Mouse (Mus musculus): ENCODE measurements around the gene Nupl1. TPM values are rescaled to one million over a fixed set of nuclear protein-coding genes. Genes with fewer than 3 reads are reported as not detected.

Nupl1 gene
- polyA plus RNA-seq, 1 experiment = not detected

DNA sequence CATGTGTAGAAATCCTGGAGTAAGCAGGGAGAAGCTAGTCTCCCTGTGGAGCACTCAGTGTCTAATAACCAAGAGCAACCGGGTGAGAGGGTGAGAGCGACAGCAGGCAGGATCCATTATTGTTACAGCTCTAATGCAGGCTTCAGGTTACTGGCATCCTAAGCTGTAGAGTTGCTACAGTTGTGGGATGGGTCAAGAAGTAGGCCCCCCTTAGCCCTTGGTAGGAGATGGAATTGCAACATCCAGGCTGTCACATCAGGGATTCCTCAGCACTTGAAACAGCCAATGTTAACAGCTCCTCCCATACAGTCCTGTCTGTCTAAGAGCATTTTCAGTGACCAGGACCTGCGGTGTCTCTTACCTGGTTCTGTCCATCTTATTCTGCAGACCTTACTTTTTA is 5.1 kb upstream of the Nupl1 start:
- Histone ChIP-seq H3K4me3 (ENCODE audit: insufficient read depth, low read depth, low read length) (no peak overlapping the region), H3K27ac (replicated peaks; ENCODE audit: low read depth, low read length) (no peak overlapping the region), H3K4me1 (ENCODE audit: control insufficient read depth, insufficient read depth, insufficient read length, low read length) (no peaks in the 10 kb centered on the region)

- Histone ChIP-seq H3K4me1 (ENCODE audit: control insufficient read depth, insufficient read depth, insufficient read length, low read length) (no peaks in the 10 kb centered on the region), H3K27ac (replicated peaks; ENCODE audit: low read depth, low read length) (no peak overlapping the region), H3K4me3 (ENCODE audit: insufficient read depth, low read depth, low read length) (no peak overlapping the region)
Observed at GRCm38 (mm10) chr14:60254774-60255173, 3.5 kb upstream of the Nupl1 start.

- Histone ChIP-seq H3K27ac (replicated peaks; ENCODE audit: low read depth, low read length) (no peak overlapping the region), H3K4me3 (ENCODE audit: insufficient read depth, low read depth, low read length) (no peak overlapping the region), H3K4me1 (ENCODE audit: control insufficient read depth, insufficient read depth, insufficient read length, low read length) (no peaks in the 10 kb centered on the region; the same call in 1 of the 2 replicates)
Observed at GRCm38 (mm10) chr14:60253466-60253865, 2.2 kb upstream of the Nupl1 start.

DNA sequence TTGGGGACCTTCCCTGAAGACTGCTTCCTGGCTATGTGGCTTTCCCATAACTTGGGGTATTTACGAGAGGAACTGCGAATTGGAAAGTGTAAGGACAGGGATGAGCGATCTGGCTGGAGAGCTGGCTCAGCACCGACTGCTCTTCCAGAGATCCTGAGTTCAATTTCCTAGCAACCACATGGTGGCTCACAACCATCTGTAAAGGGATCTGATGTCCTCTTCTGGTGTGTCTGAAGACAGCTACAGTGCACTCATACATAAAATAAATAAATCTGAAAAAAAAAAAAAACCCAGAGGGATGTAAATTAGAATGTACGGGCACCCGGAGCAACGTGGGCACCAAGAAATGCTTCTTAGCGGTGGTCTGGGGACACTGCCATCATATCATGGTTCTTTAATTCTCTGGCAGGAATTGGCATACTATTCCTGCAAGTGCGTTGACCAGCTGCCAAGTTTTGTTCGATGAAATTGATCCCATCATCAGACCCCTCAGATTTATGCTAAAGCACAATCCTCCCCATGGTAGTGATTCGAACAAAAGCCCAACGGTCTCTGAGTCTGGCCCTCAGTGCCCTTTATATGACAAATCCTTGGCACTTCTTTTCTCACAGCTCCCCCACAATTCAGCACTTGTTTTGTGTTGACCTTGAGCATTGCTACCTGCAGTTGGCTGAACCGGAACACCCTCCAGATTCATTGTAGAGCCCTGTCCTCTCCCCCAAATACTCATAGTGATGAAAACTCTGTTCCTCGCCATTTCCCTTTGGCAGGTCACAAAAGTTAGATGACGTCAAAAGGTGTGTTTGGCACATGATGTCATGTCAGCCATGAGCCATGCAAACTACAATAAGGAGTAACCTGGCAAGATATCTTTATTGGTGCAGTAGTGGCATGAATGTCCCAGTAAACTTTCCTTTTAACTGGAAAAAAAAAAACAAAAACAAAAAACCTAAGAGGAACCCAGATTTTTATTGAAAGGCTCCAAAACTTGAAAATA is 1.1 kb upstream of the Nupl1 start:
- no peaks in the 10 kb centered on the region; the same call in 1 of the 2 replicates for H3K4me1 ChIP-seq (ENCODE audit: control insufficient read depth, insufficient read depth, insufficient read length, low read length)
- peak overlapping the region; percentile 84 for H3K4me3 ChIP-seq (ENCODE audit: insufficient read depth, low read depth, low read length)
- H3K27ac ChIP-seq (replicated peaks; ENCODE audit: low read depth, low read length) = peak overlapping the region; percentile 91

DNA sequence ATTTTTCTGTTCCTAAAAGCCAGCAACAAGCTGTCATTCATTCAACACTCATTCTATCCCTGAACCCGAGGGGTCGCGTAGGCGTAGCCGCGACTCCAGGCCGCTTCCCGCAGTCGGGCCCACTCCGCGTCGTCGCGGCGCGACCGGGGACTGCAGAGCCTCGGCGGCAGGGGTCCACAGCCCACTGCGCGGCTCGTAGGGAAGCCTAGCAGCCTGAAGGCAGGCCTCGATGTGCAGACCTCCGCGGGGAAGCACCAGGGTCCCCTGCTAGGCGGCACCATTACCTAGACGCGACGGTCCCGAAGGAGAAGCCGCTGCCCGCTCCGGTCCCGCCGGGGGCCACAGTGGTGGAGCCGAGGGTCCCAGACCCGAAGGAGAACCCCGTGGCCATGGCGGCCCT is 352 bp downstream of the Nupl1 start:
- Histone ChIP-seq H3K4me3 (ENCODE audit: insufficient read depth, low read depth, low read length) (peak overlapping the region; percentile 86), H3K27ac (replicated peaks; ENCODE audit: low read depth, low read length) (peak overlapping the region; percentile 60), H3K4me1 (ENCODE audit: control insufficient read depth, insufficient read depth, insufficient read length, low read length) (no peaks in the 10 kb centered on the region; the same call in 1 of the 2 replicates)

DNA sequence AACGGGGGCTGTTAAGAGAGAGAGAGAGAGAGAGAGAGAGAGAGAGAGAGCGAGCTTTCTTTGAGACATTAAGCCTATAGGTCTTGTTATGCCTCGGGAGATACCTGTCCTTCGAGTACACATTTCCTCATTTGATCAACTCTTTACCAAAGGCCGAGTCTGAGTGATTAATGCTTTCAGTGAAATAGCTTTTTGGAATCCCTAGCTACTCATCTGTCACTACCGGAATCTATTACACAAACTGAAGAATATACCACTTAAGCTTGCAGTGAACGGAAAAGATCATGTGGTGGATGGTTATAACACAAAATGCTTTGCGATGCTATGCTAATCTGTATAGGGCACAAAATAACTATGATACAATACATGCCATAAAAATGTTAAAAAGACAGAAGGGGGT is 865 bp downstream of the Nupl1 start:
- Histone ChIP-seq H3K4me1 (ENCODE audit: control insufficient read depth, insufficient read depth, insufficient read length, low read length) (no peaks in the 10 kb centered on the region; the same call in 1 of the 2 replicates), H3K27ac (replicated peaks; ENCODE audit: low read depth, low read length) (no peak overlapping the region), H3K4me3 (ENCODE audit: insufficient read depth, low read depth, low read length) (peak overlapping the region; percentile 86; the same call in 1 of the 2 replicates)

DNA sequence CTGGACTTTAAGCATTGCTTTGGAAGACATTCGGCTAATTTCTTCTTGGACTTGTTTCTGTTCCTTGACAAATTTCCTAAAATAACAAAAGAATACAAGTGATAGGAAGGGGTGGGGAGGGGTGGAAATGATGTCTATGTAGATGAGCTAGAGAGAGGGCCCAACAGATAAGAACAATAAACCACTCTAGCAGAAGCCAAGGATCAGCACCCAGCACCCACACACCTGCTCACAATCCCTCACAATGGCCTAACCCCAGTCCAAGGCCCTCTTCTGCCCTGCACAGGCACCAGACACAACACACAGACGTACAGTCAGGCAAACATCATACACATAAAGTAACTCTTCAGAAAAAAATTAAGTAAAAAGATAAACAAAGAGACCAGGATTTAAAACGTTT is 12.7 kb downstream of the Nupl1 start:
- Histone ChIP-seq H3K4me3 (ENCODE audit: insufficient read depth, low read depth, low read length) (no peak overlapping the region), H3K4me1 (ENCODE audit: control insufficient read depth, insufficient read depth, insufficient read length, low read length) (no peaks in the 10 kb centered on the region), H3K27ac (replicated peaks; ENCODE audit: low read depth, low read length) (no peak overlapping the region)

DNA sequence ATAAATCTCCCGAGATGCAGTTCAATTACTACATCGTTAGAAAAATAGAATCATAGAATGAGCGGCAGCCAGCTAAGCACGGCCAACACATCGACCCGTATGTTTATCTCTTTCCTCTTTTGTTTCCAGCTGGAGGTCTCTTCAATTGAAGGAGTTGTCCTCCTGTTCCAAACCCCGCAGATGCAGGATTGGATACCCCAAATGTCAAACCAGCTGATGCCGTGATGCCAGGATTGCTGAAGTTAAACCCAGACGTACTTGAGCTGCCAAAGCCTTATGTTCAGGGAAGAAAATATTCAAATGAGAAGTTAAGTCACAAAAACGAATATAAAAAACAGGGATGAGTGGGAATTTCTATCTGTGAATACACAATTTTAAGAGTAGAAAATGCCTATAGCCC is 31.3 kb downstream of the Nupl1 start:
- no peak overlapping the region for H3K27ac ChIP-seq (replicated peaks; ENCODE audit: low read depth, low read length)
- no peak overlapping the region for H3K4me3 ChIP-seq (ENCODE audit: insufficient read depth, low read depth, low read length)
- H3K4me1 ChIP-seq (ENCODE audit: control insufficient read depth, insufficient read depth, insufficient read length, low read length) = no peaks in the 10 kb centered on the region

DNA sequence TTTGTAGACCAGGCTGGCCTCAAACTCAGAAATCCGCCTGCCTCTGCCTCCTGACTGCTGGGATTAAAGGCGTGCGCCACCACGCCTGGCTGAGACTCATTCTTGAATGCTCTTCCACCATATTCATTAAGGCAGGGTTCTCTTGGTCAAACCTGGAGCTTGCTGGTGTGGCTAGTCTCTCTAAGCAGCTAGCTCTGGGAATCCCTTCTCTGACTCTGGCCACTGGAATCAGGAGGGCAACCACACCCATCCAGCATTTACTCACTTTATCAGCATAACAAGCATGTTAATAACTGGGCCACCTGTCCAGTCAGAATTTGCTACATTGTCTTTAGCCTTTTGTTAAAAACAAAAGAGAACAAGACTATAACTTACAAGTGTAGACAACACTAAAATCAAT is 33.6 kb downstream of the Nupl1 start:
- no peak overlapping the region for H3K27ac ChIP-seq (replicated peaks; ENCODE audit: low read depth, low read length)
- H3K4me1 ChIP-seq (ENCODE audit: control insufficient read depth, insufficient read depth, insufficient read length, low read length) = no peaks in the 10 kb centered on the region
- H3K4me3 ChIP-seq (ENCODE audit: insufficient read depth, low read depth, low read length) = no peak overlapping the region

- H3K4me1 ChIP-seq (ENCODE audit: control insufficient read depth, insufficient read depth, insufficient read length, low read length) = no peaks in the 10 kb centered on the region
- H3K4me3 ChIP-seq (ENCODE audit: insufficient read depth, low read depth, low read length) = no peak overlapping the region
- no peak overlapping the region for H3K27ac ChIP-seq (replicated peaks; ENCODE audit: low read depth, low read length)
Observed at GRCm38 (mm10) chr14:60216125-60216524, 35.1 kb downstream of the Nupl1 start.

GRCm38 (mm10) chr14:60215000-60215399 is 36.2 kb downstream of the Nupl1 start:
- Histone ChIP-seq H3K4me3 (ENCODE audit: insufficient read depth, low read depth, low read length) (no peak overlapping the region), H3K27ac (replicated peaks; ENCODE audit: low read depth, low read length) (no peak overlapping the region), H3K4me1 (ENCODE audit: control insufficient read depth, insufficient read depth, insufficient read length, low read length) (no peaks in the 10 kb centered on the region)

GRCm38 (mm10) chr14:60214040-60214439 is 37.2 kb downstream of the Nupl1 start:
- Histone ChIP-seq H3K4me3 (ENCODE audit: insufficient read depth, low read depth, low read length) (no peak overlapping the region), H3K27ac (replicated peaks; ENCODE audit: low read depth, low read length) (no peak overlapping the region), H3K4me1 (ENCODE audit: control insufficient read depth, insufficient read depth, insufficient read length, low read length) (no peaks in the 10 kb centered on the region)

DNA sequence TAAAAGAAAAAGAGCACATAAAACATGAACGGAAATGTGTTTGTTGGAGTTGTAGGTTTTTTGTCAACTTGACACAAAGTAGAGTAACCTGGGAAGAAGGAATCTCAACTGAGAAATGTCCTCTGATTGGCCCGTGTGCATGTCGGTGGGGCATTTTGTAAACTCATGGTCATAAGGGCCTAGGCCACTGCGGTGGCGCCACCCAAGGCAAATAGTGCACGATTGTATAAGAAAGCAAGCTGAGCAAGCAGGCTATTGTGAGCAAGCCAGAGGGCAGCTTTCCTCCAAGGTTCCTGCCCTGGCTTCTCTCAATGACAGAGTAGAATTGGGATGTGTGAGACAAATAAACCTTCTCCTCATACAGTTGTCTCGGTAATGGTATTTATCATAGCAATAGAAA is 42.1 kb downstream of the Nupl1 start:
- Histone ChIP-seq H3K27ac (replicated peaks; ENCODE audit: low read depth, low read length) (no peak overlapping the region), H3K4me3 (ENCODE audit: insufficient read depth, low read depth, low read length) (no peak overlapping the region), H3K4me1 (ENCODE audit: control insufficient read depth, insufficient read depth, insufficient read length, low read length) (no peaks in the 10 kb centered on the region)

- Histone ChIP-seq H3K4me1 (ENCODE audit: control insufficient read depth, insufficient read depth, insufficient read length, low read length) (no peaks in the 10 kb centered on the region), H3K4me3 (ENCODE audit: insufficient read depth, low read depth, low read length) (no peak overlapping the region), H3K27ac (replicated peaks; ENCODE audit: low read depth, low read length) (no peak overlapping the region)
Observed at GRCm38 (mm10) chr14:60204993-60205392, 46.2 kb downstream of the Nupl1 start.

- H3K4me3 ChIP-seq (ENCODE audit: insufficient read depth, low read depth, low read length) = no peak within 1 kb of the TSS
- H3K4me1 ChIP-seq (ENCODE audit: control insufficient read depth, insufficient read depth, insufficient read length, low read length) = no peaks in the 10 kb centered on the region
Observed at GRCm38 (mm10) chr14:60196884-60197283, 54.3 kb downstream of the Nupl1 start, which contains the start of gene Atp8a2. TSS of gene Atp8a2 (minus strand) at chr14:60197179.

GRCm38 (mm10) chr14:60195999-60196398 is 55.2 kb downstream of the Nupl1 start:
- no peak overlapping the region for H3K27ac ChIP-seq (replicated peaks; ENCODE audit: low read depth, low read length)
- H3K4me3 ChIP-seq (ENCODE audit: insufficient read depth, low read depth, low read length) = no peak overlapping the region

More at GRCm38 (mm10) chr14:60196884-60197283, 54.3 kb downstream of the Nupl1 start, which contains the start of gene Atp8a2:
- H3K27ac ChIP-seq (replicated peaks; ENCODE audit: low read depth, low read length) = no peak within 1 kb of the TSS

More at GRCm38 (mm10) chr14:60195999-60196398, 55.2 kb downstream of the Nupl1 start:
- no peaks in the 10 kb centered on the region for H3K4me1 ChIP-seq (ENCODE audit: control insufficient read depth, insufficient read depth, insufficient read length, low read length)
